Mouse (Mus musculus) gonadal fat pad, adult 2 months (tissue): ENCODE results near the gene Zkscan17. TPM values are rescaled to one million over a fixed set of nuclear protein-coding genes. Genes with fewer than 3 reads are reported as not detected.
"Not testable (repeated sequence)": the region's sequence is repeated elsewhere in the genome, so short reads cannot be mapped to it uniquely, and the experiment has no call there.

Source experiments
- DNase-seq: peaks from one replicate; pipeline ENCODE4 v3.0.0-alpha.2; 2012; ENCODE audit warnings: low read depth
- polyA plus RNA-seq: library from polyadenylated mRNA; depleted of rRNA; stranded (reverse); fragments of >200 nt; gene quantifications from 2 replicates; pipeline ENCODE4 v1.2.3, GENCODE M21; 2012; rRNA removed

The Zkscan17 gene
- 8.0 and 11.8 TPM in 2 replicates for polyA plus RNA-seq

DNA sequence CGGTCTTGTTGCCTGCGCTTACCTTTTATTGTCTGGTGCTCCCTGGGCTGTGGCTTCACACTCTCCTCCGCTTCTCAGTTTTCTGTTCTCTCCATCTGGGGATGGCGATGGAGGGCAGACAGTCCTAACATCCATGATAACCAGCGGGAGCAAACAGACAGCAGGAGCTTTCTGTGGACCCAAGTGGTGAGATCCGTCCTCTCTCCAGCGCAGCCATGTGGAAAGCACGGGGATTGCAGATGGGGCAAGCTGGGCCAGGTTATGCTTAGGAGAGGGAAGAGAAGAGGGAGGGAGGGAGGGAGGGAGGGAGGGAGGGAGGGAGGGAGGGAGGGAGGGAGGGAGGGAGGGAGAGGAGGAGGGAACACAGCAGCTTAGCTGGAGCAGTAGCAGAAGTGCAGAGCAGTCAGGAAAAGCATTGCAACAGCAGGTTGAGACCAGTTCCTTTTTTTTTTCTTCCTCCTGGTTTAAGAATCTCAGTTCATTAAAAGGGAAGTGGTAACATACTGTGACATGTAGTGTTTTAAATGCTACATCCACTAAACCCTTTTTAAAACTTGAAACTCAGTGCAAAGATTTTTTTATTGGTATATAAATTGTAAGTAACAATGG, at the start of gene Zkscan17:
Zkscan17 (minus strand) TSS at position 280 of the 609 bp plus-strand sequence.
- no peak for DNase-seq

DNA sequence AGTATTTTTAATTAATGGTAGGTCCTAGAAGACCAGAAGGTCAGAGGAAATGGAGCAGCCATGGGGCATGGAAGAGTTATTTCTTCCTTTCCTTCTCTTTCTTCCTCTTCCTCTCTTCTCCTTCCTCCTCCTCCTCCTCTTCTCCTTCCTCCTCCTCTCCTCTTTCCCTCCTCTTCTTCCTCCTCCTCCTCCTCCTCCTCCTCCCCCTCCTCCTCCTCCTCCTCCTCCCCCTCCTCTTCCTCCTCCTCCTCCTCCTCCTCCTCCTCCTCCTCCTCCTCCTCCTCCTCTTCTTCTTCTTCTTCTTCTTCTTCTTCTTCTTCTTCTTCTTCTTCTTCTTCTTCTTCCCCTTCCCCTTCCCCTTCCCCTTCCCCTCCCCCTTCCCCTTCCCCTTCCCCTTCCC, 49.6 kb upstream of the Zkscan17 start, which contains the start of gene Olfr222:
Olfr222 (minus strand) TSS at position 101 of the 400 bp plus-strand sequence.
- DNase-seq, result not testable (repeated sequence)

DNA sequence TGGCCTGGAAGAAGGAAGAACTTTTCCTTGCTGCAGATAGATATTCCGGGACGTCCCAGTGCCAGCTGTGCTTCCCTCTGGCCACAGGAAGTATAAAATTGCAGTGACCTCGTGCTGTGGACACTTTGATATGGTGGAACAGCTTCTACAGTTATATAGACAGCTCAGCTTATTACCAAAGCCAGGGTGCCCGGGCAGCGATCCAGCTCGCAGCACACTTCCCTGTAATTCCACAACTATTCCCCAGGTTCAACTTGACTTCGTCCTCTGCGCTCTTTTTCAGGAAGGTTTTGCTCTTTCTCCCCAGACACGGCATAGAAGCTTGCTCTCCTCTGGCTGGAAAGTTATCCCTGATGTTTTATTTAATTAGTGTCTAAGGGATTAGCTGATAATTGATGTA, 49.2 kb upstream of the Zkscan17 start:
- DNase-seq, result no peak

- no peak for DNase-seq
Measured at GRCm38 (mm10) chr11:59569306-59569705, 42.8 kb upstream of the Zkscan17 start.

- no peak for DNase-seq
Measured at GRCm38 (mm10) chr11:59562837-59563236, 36.3 kb upstream of the Zkscan17 start.

DNA sequence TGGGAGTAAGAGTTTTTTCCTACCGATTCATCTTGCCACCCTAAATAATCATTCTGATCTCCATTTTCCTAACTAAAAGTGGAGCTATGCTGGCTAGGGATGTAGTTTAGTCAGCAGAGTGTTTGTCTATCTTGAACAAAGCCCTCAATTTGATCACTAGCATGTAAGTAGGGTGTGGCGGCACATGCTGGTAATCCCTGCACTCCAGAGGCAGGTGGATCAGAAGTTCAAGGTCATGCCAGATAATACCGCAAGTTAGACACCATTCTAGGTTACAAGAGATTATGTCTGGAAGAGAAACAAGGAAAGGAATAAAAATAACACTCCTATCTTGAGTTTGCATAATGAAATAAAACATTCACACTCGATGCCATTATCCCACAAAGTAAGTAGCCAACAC, 35.8 kb upstream of the Zkscan17 start:
- no peak for DNase-seq

DNA sequence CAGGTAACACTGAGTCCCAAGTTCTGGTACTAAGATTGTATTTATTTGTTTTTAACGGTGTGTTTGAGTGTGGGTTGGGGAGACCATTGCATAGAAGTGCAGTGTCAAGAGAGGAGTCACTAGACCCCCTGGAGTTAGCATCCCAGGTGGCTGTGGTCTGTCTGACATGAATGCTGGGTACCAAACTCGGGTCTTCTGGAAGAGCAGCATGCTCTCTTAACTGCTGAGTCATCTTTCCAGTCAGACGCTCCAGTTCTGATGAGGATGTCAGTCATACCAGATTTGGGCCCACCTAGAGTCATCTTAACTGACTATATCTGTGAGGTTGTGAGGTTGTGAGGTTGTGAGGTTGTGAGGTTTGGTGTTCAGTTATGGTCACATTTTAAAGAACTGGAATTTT, 34.4 kb upstream of the Zkscan17 start:
- DNase-seq, result no peak

- DNase-seq, result no peak
Measured at GRCm38 (mm10) chr11:59554535-59554934, 28.0 kb upstream of the Zkscan17 start.

GRCm38 (mm10) chr11:59554127-59554526, 27.6 kb upstream of the Zkscan17 start:
- no peak for DNase-seq

DNA sequence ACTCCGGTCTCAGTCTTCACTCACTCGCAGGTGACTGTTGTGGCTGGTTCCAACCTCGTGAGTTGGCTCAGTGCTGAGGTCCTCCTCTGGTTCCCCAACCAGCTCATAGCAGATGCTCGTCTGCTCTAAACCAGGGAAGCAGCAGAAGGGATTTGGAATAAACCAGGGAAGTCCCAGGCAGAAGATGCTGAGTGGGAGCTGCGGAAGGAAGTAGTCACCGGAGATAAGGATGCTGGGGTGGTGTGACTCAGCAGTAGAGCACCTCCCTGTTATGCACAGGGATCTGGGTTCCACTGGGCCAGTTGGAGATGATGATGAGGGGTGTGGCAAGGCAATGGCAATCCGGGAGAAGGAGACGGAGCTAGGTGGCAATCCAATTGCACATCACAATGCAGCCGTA, 17.5 kb upstream of the Zkscan17 start:
- DNase-seq, result no peak

- no peak for DNase-seq
Measured at GRCm38 (mm10) chr11:59543376-59543775, 16.8 kb upstream of the Zkscan17 start.

GRCm38 (mm10) chr11:59542442-59542841, 15.9 kb upstream of the Zkscan17 start:
- DNase-seq, result no peak

DNA sequence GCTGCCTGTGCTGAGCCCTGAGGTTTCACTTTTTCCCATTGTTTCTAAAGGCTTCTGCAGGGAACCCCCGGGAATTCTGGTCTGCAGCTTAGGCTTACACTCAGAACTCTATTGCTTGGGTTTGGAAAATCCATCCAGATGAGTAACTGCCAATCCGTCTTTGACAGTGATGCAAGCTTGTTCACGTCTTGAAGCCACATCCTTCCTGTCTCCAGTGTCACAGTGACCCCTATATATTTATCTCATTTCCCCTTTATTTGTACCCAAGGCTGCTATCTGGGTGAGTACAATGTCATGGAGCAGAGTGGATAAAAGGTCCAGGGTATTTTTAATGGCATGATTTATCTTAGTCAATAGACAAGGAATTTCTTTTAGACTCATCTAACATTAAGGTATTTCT, 14.8 kb upstream of the Zkscan17 start, which contains the start of gene Nlrp3:
Nlrp3 (plus strand) TSS at position 245 of the 400 bp plus-strand sequence.
- no peak for DNase-seq

- DNase-seq, result no peak
Measured at GRCm38 (mm10) chr11:59540123-59540522, 13.6 kb upstream of the Zkscan17 start.

DNA sequence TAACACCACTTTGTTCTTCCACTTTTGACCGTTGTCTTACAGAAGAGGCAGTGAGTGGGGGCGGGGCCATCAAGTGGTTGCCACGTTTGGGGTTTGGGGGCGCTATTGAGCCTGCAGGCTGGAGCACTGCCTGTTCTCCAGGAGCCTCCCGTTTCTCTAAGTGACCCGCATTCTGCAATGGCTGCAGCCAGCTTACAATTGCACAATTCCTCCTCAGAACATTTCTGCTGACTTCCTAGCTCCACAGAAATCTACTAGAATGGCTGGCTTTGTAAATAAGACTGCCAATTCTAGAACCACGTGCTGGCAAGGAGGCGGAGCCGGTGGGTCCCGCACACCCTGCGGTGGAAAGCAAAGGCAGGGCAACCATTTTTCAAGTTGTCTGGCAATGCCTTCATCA, 11.8 kb upstream of the Zkscan17 start:
- DNase-seq, result no peak

DNA sequence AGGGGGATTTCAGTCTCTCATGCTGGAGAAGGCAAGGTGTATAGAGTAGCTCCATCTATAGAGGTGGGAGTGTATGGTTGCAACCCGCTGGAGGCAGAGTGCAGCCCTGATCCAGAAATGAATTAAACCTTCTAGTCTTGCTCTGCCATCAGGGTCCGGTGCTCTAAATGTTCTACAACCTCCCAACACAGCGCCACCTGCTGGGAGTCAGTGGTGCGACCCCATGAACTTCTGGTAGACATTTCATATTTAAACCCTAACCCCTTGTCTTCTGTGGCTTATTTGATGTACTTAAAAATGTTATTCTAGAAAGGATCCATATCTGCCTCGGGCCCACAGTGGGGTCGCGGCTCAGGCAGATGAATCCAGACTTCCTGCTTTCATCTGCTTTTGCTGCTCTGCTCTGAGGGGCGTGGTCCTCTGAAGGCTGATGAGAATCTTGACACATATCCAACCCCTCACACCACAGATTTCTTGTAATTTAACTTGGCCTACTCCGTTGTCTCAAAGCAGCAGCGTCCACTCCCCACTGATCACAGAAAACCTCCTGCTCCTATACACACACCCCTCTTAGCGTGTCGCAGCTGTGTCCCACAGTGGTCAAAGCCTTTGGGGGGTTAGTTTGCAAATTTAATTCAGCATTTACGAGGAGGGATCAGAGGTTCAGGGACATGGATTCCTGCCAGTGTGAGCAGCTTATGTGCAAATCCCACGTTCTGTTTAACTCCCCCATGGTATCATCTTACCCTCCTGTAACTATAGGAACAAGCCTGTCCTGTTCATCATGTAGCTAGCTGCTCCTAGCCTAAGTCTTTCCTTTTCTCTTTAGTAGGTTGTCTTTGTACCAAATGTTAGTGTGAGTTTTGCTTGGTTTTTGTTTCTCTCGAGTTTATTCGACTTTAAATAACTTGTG, 10.9 kb upstream of the Zkscan17 start:
- no peak for DNase-seq

DNA sequence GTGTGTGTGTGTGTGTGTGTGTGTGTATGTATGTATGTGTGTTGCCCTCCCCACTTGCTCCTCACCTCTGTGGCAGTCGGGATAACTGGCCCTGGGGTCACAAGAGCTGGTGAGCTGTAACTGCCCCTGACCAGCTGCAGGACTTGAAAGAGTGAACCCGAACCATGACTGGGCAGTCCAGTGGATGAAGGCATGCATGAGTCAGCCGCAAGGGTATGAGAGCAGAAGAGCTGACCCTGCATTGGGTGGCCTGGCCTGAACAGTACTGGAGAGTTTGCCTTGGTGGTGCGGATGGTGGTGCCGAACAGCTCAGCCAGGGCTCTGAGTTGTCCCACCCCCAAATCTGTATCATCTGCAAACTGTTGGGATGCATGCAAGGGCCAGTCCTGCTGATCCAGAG, 5.0 kb upstream of the Zkscan17 start:
- DNase-seq, result no peak

- DNase-seq, result no peak
Measured at GRCm38 (mm10) chr11:59530870-59531535, 4.5 kb upstream of the Zkscan17 start.

GRCm38 (mm10) chr11:59530221-59530620, 3.7 kb upstream of the Zkscan17 start:
- no peak for DNase-seq

DNA sequence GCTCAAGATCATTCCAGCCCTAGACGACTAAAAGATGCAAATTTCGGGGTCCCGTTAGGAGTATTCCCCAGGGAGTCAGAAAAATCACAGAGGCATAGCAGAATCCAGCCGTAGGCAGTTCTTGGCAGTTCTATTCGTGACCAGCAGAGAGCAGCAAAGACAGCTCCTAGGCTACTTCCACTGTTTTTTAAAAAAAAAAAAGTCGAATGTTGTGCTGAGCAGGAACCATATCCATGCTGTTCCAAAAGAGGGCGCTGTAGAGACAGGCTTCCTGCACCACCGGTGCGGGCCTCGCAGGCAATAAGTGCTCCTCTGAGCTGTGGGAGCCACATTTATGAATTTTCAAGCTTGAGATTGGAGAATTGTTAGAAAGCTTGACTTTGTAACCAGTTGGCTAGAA, 1.3 kb downstream of the Zkscan17 start:
- no peak for DNase-seq

DNA sequence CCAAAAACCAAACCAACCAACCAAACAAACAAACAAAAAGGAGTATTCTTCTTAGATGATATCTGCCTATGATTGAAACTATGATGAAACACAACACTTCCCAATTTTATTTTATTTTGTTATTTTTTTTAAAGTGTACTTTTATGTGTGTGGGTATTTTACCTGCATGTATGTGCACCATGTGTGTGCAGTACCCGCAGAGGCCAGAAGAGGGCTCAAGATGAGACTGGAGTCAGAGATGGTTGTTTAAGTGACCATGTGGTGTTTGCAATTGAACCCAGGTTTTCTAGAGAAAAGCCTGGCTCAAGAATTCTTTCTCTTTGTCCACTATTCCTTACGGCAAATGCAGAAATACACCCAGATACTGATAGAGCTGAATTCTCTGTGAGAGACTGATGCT, 2.4 kb downstream of the Zkscan17 start:
- no peak for DNase-seq

DNA sequence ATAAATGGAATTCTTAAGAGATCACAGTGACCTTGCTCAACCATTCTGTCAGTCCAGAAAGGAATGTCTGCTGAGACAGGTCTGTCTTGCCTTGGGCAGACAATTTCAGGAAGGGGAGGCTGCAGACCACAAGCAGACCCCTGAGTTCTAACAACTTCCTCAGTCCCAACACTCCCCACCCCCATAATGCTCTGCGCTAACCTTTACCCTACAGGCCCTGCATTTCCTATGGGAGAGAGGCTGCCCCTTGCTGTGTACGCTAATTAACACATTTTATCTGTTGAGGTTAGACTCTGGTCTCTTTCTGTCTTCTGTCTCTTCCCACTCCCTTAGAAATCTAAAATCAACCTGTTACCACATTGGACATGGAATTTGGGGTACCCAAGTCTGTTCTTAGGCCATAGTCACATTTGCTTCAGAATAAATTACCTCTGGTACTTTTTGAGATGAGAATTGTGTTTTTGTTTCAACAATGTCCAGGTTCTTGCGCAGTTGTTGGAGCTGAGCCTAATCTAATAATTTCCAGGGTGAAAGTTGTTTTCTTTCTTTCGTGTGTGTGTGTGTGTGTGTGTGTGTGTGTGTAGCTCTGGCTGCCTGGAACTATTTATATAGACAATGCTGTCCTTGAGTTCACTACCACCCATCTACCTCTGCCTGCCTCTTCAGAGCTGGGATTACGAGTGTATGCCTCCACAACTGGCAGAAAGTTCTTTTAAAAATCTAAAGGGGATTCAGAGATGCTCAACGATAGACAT, 6.6 kb downstream of the Zkscan17 start:
- no peak for DNase-seq
